Comparison of ENCODE assay signal across 9 mouse cellular contexts in the genomic region with DNA sequence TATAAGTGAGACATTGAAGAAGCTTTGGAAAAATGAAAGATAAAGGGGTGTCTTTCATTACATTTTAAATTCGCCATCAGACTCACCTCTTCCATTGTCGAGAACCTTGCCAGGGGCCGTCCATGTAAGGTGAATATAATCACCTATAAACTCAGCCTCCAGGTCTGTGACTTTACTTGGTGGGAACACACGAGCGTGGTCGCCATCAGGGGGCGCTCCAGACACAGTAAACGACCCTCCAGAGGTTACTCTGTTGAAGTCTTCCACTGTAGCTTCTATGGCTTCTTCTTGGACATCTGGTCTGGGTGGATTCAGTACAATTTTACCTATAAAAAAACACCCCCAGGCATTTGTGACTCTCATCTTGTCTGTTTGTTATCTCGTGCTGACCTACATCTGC. TPM values are rescaled to one million over a fixed set of nuclear protein-coding genes. Genes with fewer than 3 reads are reported as not detected.
A peak's percentile ranks its signal among the peaks of the same experiment; 100 is the strongest.
DNase-seq lines count a peak whose midpoint lies in the region; ATAC-seq and TF ChIP-seq lines count a peak whose summit lies in the region.
"Had no signal": no experiment of that assay in that cellular context is flagged by ENCODE, and none has a peak within 500 bp of the region (broad histone marks: within the 10 kb centered on the region; RNA-seq: fewer than 3 reads in every experiment).

No protein-coding gene starts in this region.

- no peaks in the 10 kb centered on the region for H3K36me3 ChIP-seq in hindbrain, embryonic 10.5 days
- no peaks in the 10 kb centered on the region for H3K36me3 ChIP-seq in hindbrain, embryonic 16.5 days (ENCODE audit: control insufficient read depth, insufficient read depth, low read length)
- H3K36me3 ChIP-seq in liver, embryonic 14.5 days (replicated peaks; ENCODE audit: control insufficient read depth, insufficient read depth, low read depth), result no peaks in the 10 kb centered on the region
- no peaks in the 10 kb centered on the region for H3K36me3 ChIP-seq in stomach, postnatal 0 days (ENCODE audit: control insufficient read depth, insufficient read depth, low read length)

- H3K4me3 ChIP-seq in hindbrain, embryonic 10.5 days, result no peak overlapping the region
- no peak overlapping the region for H3K4me3 ChIP-seq in hindbrain, embryonic 16.5 days (ENCODE audit: low read length)
- no peak overlapping the region for H3K4me3 ChIP-seq in liver, embryonic 14.5 days (ENCODE audit: insufficient read depth in 1 of 2, low read depth in 2 of 2, low read length in 2 of 2)
- H3K4me3 ChIP-seq in stomach, postnatal 0 days (ENCODE audit: low read depth, low read length), result no peak overlapping the region

- H3K4me2 ChIP-seq in hindbrain, embryonic 16.5 days (ENCODE audit: low read length), result no peak overlapping the region
- H3K4me2 ChIP-seq in liver, embryonic 14.5 days (ENCODE audit: low read depth), result no peak overlapping the region
- no peak overlapping the region for H3K4me2 ChIP-seq in stomach, postnatal 0 days (replicated peaks; ENCODE audit: low read depth)

- no peak for TF ChIP-seq EP300 in liver, embryonic 14.5 days (IDR thresholded peaks at IDR 0.05; ENCODE audit: low read depth)
- TF ChIP-seq EP300 in stomach, postnatal 0 days (optimal IDR thresholded peaks at IDR 0.05), result no peak

- peak; percentile 42 for DNase-seq in hindbrain, embryonic 10.5 days (ENCODE audit: low spot score)
- DNase-seq in thymus, postnatal 14 days, result peak; percentile 44
- no peak for DNase-seq in thymus, postnatal 0 days (ENCODE audit: low spot score)
- peak; percentile 38 for DNase-seq in embryo, embryonic 11 days
- DNase-seq in liver, embryonic 14.5 days (ENCODE audit: low read depth in 3 of 3, low spot score in 3 of 3), result no peak
- DNase-seq in stomach, postnatal 0 days (ENCODE audit: low spot score), result peak; percentile 42
- no peak for DNase-seq in MN1 (ENCODE audit: low spot score)

- H3K9me3 ChIP-seq in hindbrain, embryonic 10.5 days, result no peaks in the 10 kb centered on the region
- no peaks in the 10 kb centered on the region for H3K9me3 ChIP-seq in hindbrain, embryonic 16.5 days (ENCODE audit: control insufficient read depth, low read length)
- no peaks in the 10 kb centered on the region for H3K9me3 ChIP-seq in liver, embryonic 14.5 days (ENCODE audit: control insufficient read depth, low read length)
- no peaks in the 10 kb centered on the region for H3K9me3 ChIP-seq in stomach, postnatal 0 days (ENCODE audit: control insufficient read depth, low read length)

- no peak overlapping the region for H3K27ac ChIP-seq in hindbrain, embryonic 10.5 days
- no peak overlapping the region for H3K27ac ChIP-seq in hindbrain, embryonic 16.5 days (ENCODE audit: low read depth, low read length)
- no peak overlapping the region for H3K27ac ChIP-seq in liver, embryonic 14.5 days
- H3K27ac ChIP-seq in stomach, postnatal 0 days (replicated peaks), result no peak overlapping the region
- H3K27ac ChIP-seq: macrophage had no signal

- peak; percentile 54 for TF ChIP-seq CTCF in liver, embryonic 14.5 days (IDR thresholded peaks at IDR 0.05; ENCODE audit: low read depth)
- peak; percentile 65 for TF ChIP-seq CTCF in stomach, postnatal 0 days (IDR thresholded peaks at IDR 0.05; ENCODE audit: low read depth)

- no peaks in the 10 kb centered on the region for H3K4me1 ChIP-seq in hindbrain, embryonic 10.5 days (replicated peaks)
- H3K4me1 ChIP-seq in hindbrain, embryonic 16.5 days (ENCODE audit: control insufficient read depth, insufficient read depth, low read depth, low read length), result no peaks in the 10 kb centered on the region
- no peaks in the 10 kb centered on the region for H3K4me1 ChIP-seq in liver, embryonic 14.5 days (replicated peaks; ENCODE audit: control insufficient read depth in 2 of 2, insufficient read depth in 2 of 2, low read length in 1 of 2)
- H3K4me1 ChIP-seq in stomach, postnatal 0 days (replicated peaks; ENCODE audit: control insufficient read depth, insufficient read depth), result no peaks in the 10 kb centered on the region

- WGBS in hindbrain, embryonic 10.5 days, result 29% methylated on average over 9 of the region's 9 CpGs
- WGBS in hindbrain, embryonic 16.5 days, result 31% methylated on average over 9 of the region's 9 CpGs
- WGBS in liver, embryonic 14.5 days (ENCODE audit: insufficient replicate concordance), result 15% methylated on average over 9 of the region's 9 CpGs
- 27% methylated on average over 9 of the region's 9 CpGs for WGBS in stomach, postnatal 0 days

- no peaks in the 10 kb centered on the region for H3K27me3 ChIP-seq in hindbrain, embryonic 10.5 days (ENCODE audit: insufficient read depth, poor library complexity, severe bottlenecking)
- H3K27me3 ChIP-seq in hindbrain, embryonic 16.5 days (replicated peaks; ENCODE audit: control insufficient read depth, insufficient read depth, low read length), result no peaks in the 10 kb centered on the region
- H3K27me3 ChIP-seq in liver, embryonic 14.5 days (ENCODE audit: control insufficient read depth, insufficient read depth, low read length), result no peaks in the 10 kb centered on the region
- no peaks in the 10 kb centered on the region for H3K27me3 ChIP-seq in stomach, postnatal 0 days (ENCODE audit: control insufficient read depth, insufficient read depth, low read length)

- no peak overlapping the region for H3K9ac ChIP-seq in hindbrain, embryonic 16.5 days (ENCODE audit: low read depth, low read length)
- H3K9ac ChIP-seq in liver, embryonic 14.5 days (replicated peaks), result no peak overlapping the region
- H3K9ac ChIP-seq in stomach, postnatal 0 days (ENCODE audit: low read length), result no peak overlapping the region

- ATAC-seq in hindbrain, embryonic 16.5 days, result no peak
- ATAC-seq in liver, embryonic 14.5 days (ENCODE audit: insufficient read depth), result no peak
- no peak for ATAC-seq in stomach, postnatal 0 days (ENCODE audit: low FRiP score, low TSS enrichment)

RNA-seq across cellular contexts. Expression of a gene that starts 16.7 kb away (rescaled TPM):
- 75.9 and 82.2 TPM in 2 replicates for polyA plus RNA-seq in hindbrain, embryonic 10.5 days (2016; fragmentation: Nextera tagmentation; extraction: Ambion mirVana)
- 95.4 and 113 TPM in 2 replicates for polyA plus RNA-seq in hindbrain, embryonic 16.5 days (2015; fragmentation: Nextera tagmentation; extraction: Ambion mirVana)
- polyA plus RNA-seq in thymus, postnatal 0 days (2015; fragmentation: Nextera tagmentation; extraction: Ambion mirVana), result 158 and 162 TPM in 2 replicates
- 7.8 and 11.7 TPM in 2 replicates for polyA plus RNA-seq in liver, embryonic 14.5 days (2012; rRNA removed)
- 74.4 and 80.3 TPM in 2 replicates for polyA plus RNA-seq in liver, embryonic 14.5 days (2014; fragmentation: Nextera tagmentation; extraction: Ambion mirVana)
- 125 and 130 TPM in 2 replicates for polyA plus RNA-seq in stomach, postnatal 0 days (2015; fragmentation: Nextera tagmentation; extraction: Ambion mirVana)

RNA-seq across cellular contexts. Expression of a gene that starts 23.9 kb away (rescaled TPM):
- not detected in 2 replicates for polyA plus RNA-seq in hindbrain, embryonic 10.5 days (2016; fragmentation: Nextera tagmentation; extraction: Ambion mirVana)
- polyA plus RNA-seq in hindbrain, embryonic 16.5 days (2015; fragmentation: Nextera tagmentation; extraction: Ambion mirVana), result 0.26 and 0.31 TPM in 2 replicates
- polyA plus RNA-seq in thymus, postnatal 0 days (2015; fragmentation: Nextera tagmentation; extraction: Ambion mirVana), result 0.65 and 0.68 TPM in 2 replicates
- 4.0 and 5.4 TPM in 2 replicates for polyA plus RNA-seq in liver, embryonic 14.5 days (2012; rRNA removed)
- polyA plus RNA-seq in liver, embryonic 14.5 days (2014; fragmentation: Nextera tagmentation; extraction: Ambion mirVana), result 3.0 and 4.2 TPM in 2 replicates
- polyA plus RNA-seq in stomach, postnatal 0 days (2015; fragmentation: Nextera tagmentation; extraction: Ambion mirVana), result 0.70 and 0.82 TPM in 2 replicates
- polyA plus RNA-seq: macrophage had no signal

Comparison
In these comparisons a context has a peak if more than half of its experiments do, and no peak if none do; other contexts are left out.
1. DNase-seq: peak in hindbrain, embryonic 10.5 days (single experiment), thymus, postnatal 14 days (single experiment), embryo, embryonic 11 days (single experiment) and stomach, postnatal 0 days (single experiment); none in thymus, postnatal 0 days (single experiment), liver, embryonic 14.5 days (0 of 3) and MN1 (single experiment).